Mouse (Mus musculus): ENCODE measurements around the gene Xylt1.

- TF ChIP-seq CTCF (IDR thresholded peaks at IDR 0.05; ENCODE audit: low read depth, low read length) (no peak), POLR2A (IDR thresholded peaks at IDR 0.05; ENCODE audit: borderline replicate concordance, low read depth, low read length) (no peak)
These were observed 233.6 kb downstream of the Xylt1 start for GRCm38 (mm10) chr7:117614346-117614745.

Data from bone marrow macrophage, adult 2 months (primary cell).